Mouse (Mus musculus) thymus, postnatal 4 days (tissue): ENCODE data around the gene Vps13c.

Source experiments
- DNase-seq: peaks from one replicate; pipeline ENCODE4 v3.0.0; 2021

Gene Vps13c

GRCm38 (mm10) chr9:68022311-68023043, 182.3 kb downstream of the Vps13c start:
- no peak for DNase-seq

GRCm38 (mm10) chr9:68028631-68029030, 188.4 kb downstream of the Vps13c start:
- peak; percentile 19 for DNase-seq

DNA sequence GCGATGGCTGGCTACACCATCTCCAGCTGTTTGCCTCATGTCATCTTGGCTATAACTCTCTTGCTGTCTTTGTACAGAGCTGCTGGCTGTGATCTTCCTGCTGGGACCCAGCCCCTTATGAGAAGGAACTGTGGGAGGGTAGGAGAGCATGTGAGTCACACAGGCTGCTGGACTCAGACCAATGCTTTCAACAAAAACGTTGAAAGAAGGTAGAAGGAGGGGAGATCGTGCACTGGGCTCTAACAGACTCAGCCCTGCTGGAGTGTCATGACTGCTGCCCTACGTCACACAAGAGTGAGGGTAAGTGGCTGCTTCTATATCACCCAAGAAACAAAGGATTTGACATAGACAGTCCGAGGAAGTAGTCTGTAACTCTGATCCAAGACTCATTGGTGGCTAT, 193.6 kb downstream of the Vps13c start:
- no peak for DNase-seq
